Mouse (Mus musculus) liver, adult 2 months (tissue): ENCODE data around the gene Tcl1b3.
"Not testable (repeated sequence)": the region's sequence is repeated elsewhere in the genome, so short reads cannot be mapped to it uniquely, and the experiment has no call there.

ENCODE experiments used
- CTCF ChIP-seq: fragments of 200-500 bp; IDR thresholded peaks from 2 replicates; pipeline ENCODE4 v1.5.1; 2011; ENCODE audit warnings: low read depth, low read length, control low read depth
- POLR2A ChIP-seq: fragments of 200-500 bp; IDR thresholded peaks from 2 replicates; pipeline ENCODE4 v1.6.1; 2011; ENCODE audit warnings: low read length, control low read depth; ENCODE audit not compliant: insufficient read depth; ENCODE audit errors: extremely low read depth

- not testable (repeated sequence) for TF ChIP-seq POLR2A, CTCF
Observed at GRCm38 (mm10) chr12:105155286-105155685, 35.6 kb upstream of the Tcl1b3 start.
